Mouse (Mus musculus) lung, adult 2 months (tissue): ENCODE measurements around the gene Olfml2a.

ENCODE experiments used
- CTCF ChIP-seq: fragments of 200-500 bp; IDR thresholded peaks from 2 replicates; pipeline ENCODE4 v1.5.1; 2011; ENCODE audit warnings: mild to moderate bottlenecking, low read length, control low read depth; ENCODE audit not compliant: insufficient read depth
- POLR2A ChIP-seq: fragments of 200-500 bp; IDR thresholded peaks from 2 replicates; pipeline ENCODE4 v1.6.1; 2011; ENCODE audit warnings: low read depth, mild to moderate bottlenecking, control low read depth, low read length, borderline replicate concordance; ENCODE audit errors: extremely low read depth

- TF ChIP-seq CTCF (peak; percentile 6; the same call in 1 of the 2 replicates), POLR2A (no peak)
Observed at GRCm38 (mm10) chr2:38983456-38983855, 51.7 kb downstream of the Olfml2a start.
